Mouse (Mus musculus): ENCODE data around the gene Rasef. TPM values are rescaled to one million over a fixed set of nuclear protein-coding genes. Genes with fewer than 3 reads are reported as not detected.
"Not testable (repeated sequence)": the region's sequence is repeated elsewhere in the genome, so short reads cannot be mapped to it uniquely, and the experiment has no call there.

Rasef gene
- polyA plus RNA-seq, 1 experiment from 2014 or later, result 13.5 TPM

DNA sequence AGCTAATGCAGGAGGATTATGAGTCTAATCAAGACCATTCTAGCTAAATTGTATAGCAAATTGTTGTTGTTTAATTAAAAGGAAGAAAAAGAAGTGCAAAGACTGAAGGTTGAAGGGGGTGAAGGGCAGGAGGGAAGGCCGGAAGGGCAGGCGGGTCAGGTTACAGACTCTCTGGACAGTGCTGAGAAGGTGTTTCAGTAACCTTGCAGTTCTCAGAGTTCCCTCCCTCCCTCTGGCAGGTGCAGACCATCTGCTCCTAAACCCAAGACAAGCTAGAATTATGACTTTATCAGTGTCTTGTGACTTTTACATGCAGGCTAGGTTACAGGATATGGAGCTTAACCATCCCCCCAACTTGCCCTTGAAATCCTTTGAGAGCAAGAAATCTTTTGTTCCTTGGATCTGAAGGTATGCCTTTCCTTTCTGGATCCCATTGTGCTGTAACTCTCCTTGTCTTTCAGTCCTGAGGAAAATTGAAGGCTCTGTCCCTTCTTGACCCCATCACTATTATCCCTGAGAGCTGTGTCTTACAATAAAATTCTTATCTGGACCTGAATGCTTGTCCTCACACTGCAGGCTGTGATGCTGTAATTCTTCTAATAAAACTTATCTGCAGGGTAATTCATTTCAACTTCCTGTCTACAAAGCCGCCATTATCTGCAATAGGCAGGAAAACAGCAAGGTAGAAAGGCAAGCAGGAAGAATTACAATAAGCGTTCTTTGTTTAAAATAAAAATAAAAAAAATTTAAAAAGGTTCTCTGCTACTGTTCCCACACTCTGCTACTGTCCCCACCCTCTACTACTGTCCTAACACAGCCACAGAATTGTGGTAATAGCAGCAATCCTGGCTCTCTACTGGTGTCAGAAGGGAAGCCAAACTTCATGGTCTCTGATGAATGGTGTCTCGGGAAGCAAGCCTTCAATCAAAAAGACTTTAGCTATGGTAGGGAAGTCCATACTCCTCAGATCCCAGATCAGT lies 16.7 kb downstream of the Rasef start:
- Histone ChIP-seq H3K27me3 (ENCODE audit: control insufficient read depth, insufficient read depth, low read length) (no peaks in the 10 kb centered on the region), H3K9ac (ENCODE audit: low read depth, low read length) (no peak overlapping the region), H3K27ac (ENCODE audit: low read depth, low read length) (peak overlapping the region; percentile 48; the same call in 1 of the 2 replicates), H3K4me3 (ENCODE audit: low read length) (no peak overlapping the region), H3K4me1 (ENCODE audit: control insufficient read depth, insufficient read depth, low read length) (peaks cover 4% of the 10 kb centered on the region; the same call in 1 of the 2 replicates), H3K36me3 (ENCODE audit: control insufficient read depth, insufficient read depth, low read length) (no peaks in the 10 kb centered on the region), H3K9me3 (ENCODE audit: control insufficient read depth, low read length) (no peaks in the 10 kb centered on the region), H3K4me2 (replicated peaks; ENCODE audit: low read depth, low read length) (no peak overlapping the region)
- 38% methylated on average over 5 of the region's 5 CpGs for WGBS
- ATAC-seq (ENCODE audit: low FRiP score, low TSS enrichment), result peak; percentile 92

DNA sequence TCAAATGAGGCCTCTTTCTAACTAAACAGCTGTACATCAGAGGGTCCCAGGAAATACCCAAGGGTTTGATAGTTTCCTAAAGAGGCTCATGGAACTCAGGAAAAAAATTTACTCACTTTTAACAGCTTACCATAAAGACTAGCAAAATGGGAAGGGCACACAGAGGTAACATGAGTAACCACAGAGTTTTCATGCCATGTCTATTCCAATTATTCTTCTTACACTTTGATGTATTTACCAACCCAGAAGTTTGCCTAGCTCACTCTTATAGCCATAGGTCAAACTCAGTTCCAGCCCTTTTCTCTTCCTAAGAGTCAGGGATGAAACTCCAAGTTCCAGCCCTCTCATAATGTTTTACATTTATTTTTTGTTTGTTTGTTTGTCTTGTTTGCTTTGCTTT lies 18.8 kb downstream of the Rasef start:
- no peak overlapping the region for H3K27ac ChIP-seq (ENCODE audit: low read depth, low read length)

DNA sequence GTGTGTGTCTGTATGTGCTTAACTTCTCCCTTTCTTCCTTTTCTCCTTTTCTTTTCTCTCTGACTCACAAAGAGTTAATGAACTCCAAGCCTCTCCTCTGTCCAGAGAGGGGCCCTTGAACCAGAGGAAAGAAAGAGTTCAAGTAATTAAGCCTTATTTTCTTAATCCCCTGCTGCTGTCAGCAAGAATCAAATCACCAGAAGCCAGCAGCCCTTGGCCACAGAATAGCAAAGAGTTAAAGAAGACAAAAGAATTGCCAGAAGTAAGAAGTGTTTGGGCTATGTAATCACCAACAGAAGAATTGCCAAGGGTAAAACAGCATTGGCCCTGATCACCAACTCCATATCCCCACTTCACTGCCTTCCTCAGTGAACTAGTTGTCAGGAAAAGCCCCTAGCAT lies 20.2 kb downstream of the Rasef start:
- ATAC-seq (ENCODE audit: low FRiP score, low TSS enrichment), result no peak
- no peaks in the 10 kb centered on the region for H3K9me3 ChIP-seq (ENCODE audit: control insufficient read depth, low read length)
- peaks cover 4% of the 10 kb centered on the region; the same call in 1 of the 2 replicates for H3K4me1 ChIP-seq (ENCODE audit: control insufficient read depth, insufficient read depth, low read length)
- H3K4me3 ChIP-seq (ENCODE audit: low read length), result no peak overlapping the region
- H3K9ac ChIP-seq (ENCODE audit: low read depth, low read length), result no peak overlapping the region
- no peaks in the 10 kb centered on the region for H3K27me3 ChIP-seq (ENCODE audit: control insufficient read depth, insufficient read depth, low read length)
- H3K4me2 ChIP-seq (replicated peaks; ENCODE audit: low read depth, low read length), result no peak overlapping the region
- H3K27ac ChIP-seq (ENCODE audit: low read depth, low read length), result no peak overlapping the region
- H3K36me3 ChIP-seq (ENCODE audit: control insufficient read depth, insufficient read depth, low read length), result no peaks in the 10 kb centered on the region

More for the DNA sequence above, 18.8 kb downstream of the Rasef start:
- peaks cover 4% of the 10 kb centered on the region; the same call in 1 of the 2 replicates for H3K4me1 ChIP-seq (ENCODE audit: control insufficient read depth, insufficient read depth, low read length)
- H3K36me3 ChIP-seq (ENCODE audit: control insufficient read depth, insufficient read depth, low read length), result no peaks in the 10 kb centered on the region
- ATAC-seq (ENCODE audit: low FRiP score, low TSS enrichment), result no peak
- no peak overlapping the region for H3K4me3 ChIP-seq (ENCODE audit: low read length)
- H3K9ac ChIP-seq (ENCODE audit: low read depth, low read length), result no peak overlapping the region
- no peaks in the 10 kb centered on the region for H3K9me3 ChIP-seq (ENCODE audit: control insufficient read depth, low read length)
- no peaks in the 10 kb centered on the region for H3K27me3 ChIP-seq (ENCODE audit: control insufficient read depth, insufficient read depth, low read length)
- no peak overlapping the region for H3K4me2 ChIP-seq (replicated peaks; ENCODE audit: low read depth, low read length)

DNA sequence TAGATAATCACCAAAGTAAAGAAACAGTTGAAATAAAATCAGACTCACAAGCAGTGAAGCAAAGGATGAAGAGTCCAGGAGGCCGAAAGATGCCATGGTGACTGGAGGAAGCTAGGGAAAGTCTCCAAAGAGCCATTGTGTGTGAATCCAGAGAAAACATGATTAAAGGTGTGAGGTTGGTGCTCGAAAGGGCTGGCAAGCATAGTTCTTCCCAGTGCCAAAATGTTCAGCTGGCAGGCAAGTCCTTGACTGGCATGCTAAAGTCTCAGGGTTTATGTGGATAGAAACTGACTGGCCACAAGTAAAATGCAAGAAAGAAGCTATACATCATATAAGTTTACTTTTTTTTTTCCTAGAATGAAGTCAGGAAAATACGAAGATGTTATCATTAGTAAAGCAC lies 22.6 kb downstream of the Rasef start:
- no peak for ATAC-seq (ENCODE audit: low FRiP score, low TSS enrichment)
- no peaks in the 10 kb centered on the region for H3K27me3 ChIP-seq (ENCODE audit: control insufficient read depth, insufficient read depth, low read length)
- H3K9ac ChIP-seq (ENCODE audit: low read depth, low read length), result no peak overlapping the region
- H3K4me1 ChIP-seq (ENCODE audit: control insufficient read depth, insufficient read depth, low read length), result no peaks in the 10 kb centered on the region
- H3K4me3 ChIP-seq (ENCODE audit: low read length), result no peak overlapping the region
- H3K27ac ChIP-seq (ENCODE audit: low read depth, low read length), result no peak overlapping the region
- H3K36me3 ChIP-seq (ENCODE audit: control insufficient read depth, insufficient read depth, low read length), result no peaks in the 10 kb centered on the region
- no peak overlapping the region for H3K4me2 ChIP-seq (replicated peaks; ENCODE audit: low read depth, low read length)
- no peaks in the 10 kb centered on the region for H3K9me3 ChIP-seq (ENCODE audit: control insufficient read depth, low read length)
- WGBS, result 94% methylated on average over 3 of the region's 3 CpGs

DNA sequence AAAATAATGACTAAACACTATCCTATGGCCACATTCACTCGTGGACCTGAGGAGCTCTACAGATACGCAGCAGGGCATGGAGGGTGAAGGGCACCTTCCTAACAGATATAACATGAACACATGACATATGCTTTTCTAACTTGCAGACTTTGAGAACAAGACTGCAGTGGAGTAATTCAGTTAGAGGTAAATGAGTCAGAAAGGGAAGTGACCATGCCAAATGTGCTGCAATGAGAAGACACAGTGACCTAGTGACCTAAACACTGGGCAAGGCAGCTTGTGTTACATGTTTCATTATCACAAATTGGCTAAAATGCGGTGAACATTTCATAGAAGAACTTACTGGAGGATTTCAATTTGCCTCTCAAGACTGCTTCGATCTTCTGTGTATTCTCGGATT lies 42.6 kb downstream of the Rasef start:
- Histone ChIP-seq H3K4me2 (replicated peaks; ENCODE audit: low read depth, low read length) (no peak overlapping the region), H3K4me1 (ENCODE audit: control insufficient read depth, insufficient read depth, low read length) (no peaks in the 10 kb centered on the region), H3K4me3 (ENCODE audit: low read length) (no peak overlapping the region), H3K9ac (ENCODE audit: low read depth, low read length) (no peak overlapping the region), H3K9me3 (ENCODE audit: control insufficient read depth, low read length) (no peaks in the 10 kb centered on the region), H3K36me3 (ENCODE audit: control insufficient read depth, insufficient read depth, low read length) (no peaks in the 10 kb centered on the region), H3K27ac (ENCODE audit: low read depth, low read length) (no peak overlapping the region), H3K27me3 (ENCODE audit: control insufficient read depth, insufficient read depth, low read length) (no peaks in the 10 kb centered on the region)
- no peak for ATAC-seq (ENCODE audit: low FRiP score, low TSS enrichment)
- 90% methylated on average over 5 of the region's 5 CpGs for WGBS

DNA sequence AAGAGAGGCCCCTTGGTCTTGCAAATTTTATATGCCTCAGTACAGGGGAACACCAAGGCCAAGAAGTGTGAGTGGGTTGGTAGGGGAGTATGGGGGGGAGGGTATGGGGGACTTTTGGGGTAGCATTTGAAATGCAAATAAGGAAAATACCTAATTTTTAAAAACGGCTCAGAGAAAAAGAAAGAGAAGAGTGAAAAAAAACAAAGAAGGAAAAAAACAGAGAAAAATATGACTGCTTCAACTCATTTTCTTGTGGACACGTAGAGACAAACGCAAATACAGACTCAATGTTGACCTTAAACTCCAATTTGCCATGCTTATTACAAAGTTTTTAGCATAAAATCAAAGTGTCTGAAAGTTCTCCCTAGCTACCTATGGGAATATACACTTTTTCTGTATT lies 51.4 kb downstream of the Rasef start:
- WGBS, result 91% methylated on average over 3 of the region's 3 CpGs
- Histone ChIP-seq H3K9ac (ENCODE audit: low read depth, low read length) (no peak overlapping the region), H3K36me3 (ENCODE audit: control insufficient read depth, insufficient read depth, low read length) (no peaks in the 10 kb centered on the region), H3K9me3 (ENCODE audit: control insufficient read depth, low read length) (no peaks in the 10 kb centered on the region), H3K4me3 (ENCODE audit: low read length) (no peak overlapping the region), H3K4me1 (ENCODE audit: control insufficient read depth, insufficient read depth, low read length) (no peaks in the 10 kb centered on the region), H3K4me2 (replicated peaks; ENCODE audit: low read depth, low read length) (no peak overlapping the region), H3K27ac (ENCODE audit: low read depth, low read length) (no peak overlapping the region), H3K27me3 (ENCODE audit: control insufficient read depth, insufficient read depth, low read length) (no peaks in the 10 kb centered on the region)
- no peak for ATAC-seq (ENCODE audit: low FRiP score, low TSS enrichment)

DNA sequence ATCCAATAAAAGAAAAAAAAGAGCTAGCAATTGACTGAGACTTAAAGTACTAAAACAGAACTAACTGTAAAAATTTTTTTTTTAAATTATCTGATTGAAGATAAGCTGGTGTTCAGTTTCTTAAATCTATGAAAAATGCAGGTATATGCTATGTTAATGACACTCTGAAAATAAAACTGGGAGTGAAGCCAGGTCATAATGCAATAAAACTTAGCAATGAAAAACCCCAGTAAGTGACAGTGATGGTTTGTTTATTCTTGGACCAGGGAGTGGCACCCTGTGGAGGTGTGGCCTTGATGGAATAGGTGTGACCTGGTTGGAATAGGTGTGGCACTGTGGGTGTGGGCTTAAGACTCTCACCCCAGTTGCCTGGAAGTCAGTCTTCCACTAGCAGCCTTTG lies 71.0 kb downstream of the Rasef start:
- ATAC-seq (ENCODE audit: low FRiP score, low TSS enrichment), result no peak
- no peaks in the 10 kb centered on the region for H3K4me1 ChIP-seq (ENCODE audit: control insufficient read depth, insufficient read depth, low read length)
- H3K9ac ChIP-seq (ENCODE audit: low read depth, low read length), result no peak overlapping the region
- H3K4me2 ChIP-seq (replicated peaks; ENCODE audit: low read depth, low read length), result no peak overlapping the region
- H3K36me3 ChIP-seq (ENCODE audit: control insufficient read depth, insufficient read depth, low read length), result no peaks in the 10 kb centered on the region; the same call in 1 of the 2 replicates
- no peak overlapping the region for H3K27ac ChIP-seq (ENCODE audit: low read depth, low read length)
- no peak overlapping the region for H3K4me3 ChIP-seq (ENCODE audit: low read length)
- H3K9me3 ChIP-seq (ENCODE audit: control insufficient read depth, low read length), result no peaks in the 10 kb centered on the region
- no peaks in the 10 kb centered on the region for H3K27me3 ChIP-seq (ENCODE audit: control insufficient read depth, insufficient read depth, low read length)

DNA sequence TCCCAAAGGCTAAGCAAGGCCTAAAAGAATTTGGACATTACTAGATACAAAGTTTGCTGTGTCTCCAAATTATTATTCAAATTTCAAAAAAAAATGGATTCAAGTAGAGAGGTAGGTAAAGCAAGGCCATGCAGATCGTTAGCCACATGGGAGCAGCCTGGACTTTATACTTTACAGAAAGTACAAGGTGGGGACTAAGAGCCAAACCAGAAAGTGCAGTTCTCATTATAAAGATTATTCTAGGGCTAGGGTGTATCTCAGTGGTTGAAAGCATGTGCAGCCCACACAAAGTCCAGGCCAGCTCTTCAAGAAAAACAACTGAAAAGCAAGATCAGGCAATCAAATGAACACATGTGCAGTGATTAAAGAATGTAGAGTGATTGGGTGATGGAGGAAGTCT lies 72.0 kb downstream of the Rasef start:
- ATAC-seq (ENCODE audit: low FRiP score, low TSS enrichment), result no peak
- H3K9me3 ChIP-seq (ENCODE audit: control insufficient read depth, low read length), result no peaks in the 10 kb centered on the region
- H3K4me1 ChIP-seq (ENCODE audit: control insufficient read depth, insufficient read depth, low read length), result no peaks in the 10 kb centered on the region
- no peak overlapping the region for H3K4me3 ChIP-seq (ENCODE audit: low read length)
- H3K9ac ChIP-seq (ENCODE audit: low read depth, low read length), result no peak overlapping the region
- no peak overlapping the region for H3K4me2 ChIP-seq (replicated peaks; ENCODE audit: low read depth, low read length)
- H3K27ac ChIP-seq (ENCODE audit: low read depth, low read length), result no peak overlapping the region
- no peaks in the 10 kb centered on the region; the same call in 1 of the 2 replicates for H3K36me3 ChIP-seq (ENCODE audit: control insufficient read depth, insufficient read depth, low read length)
- 89% methylated on average over 1 of the region's 1 CpGs for WGBS
- H3K27me3 ChIP-seq (ENCODE audit: control insufficient read depth, insufficient read depth, low read length), result no peaks in the 10 kb centered on the region

DNA sequence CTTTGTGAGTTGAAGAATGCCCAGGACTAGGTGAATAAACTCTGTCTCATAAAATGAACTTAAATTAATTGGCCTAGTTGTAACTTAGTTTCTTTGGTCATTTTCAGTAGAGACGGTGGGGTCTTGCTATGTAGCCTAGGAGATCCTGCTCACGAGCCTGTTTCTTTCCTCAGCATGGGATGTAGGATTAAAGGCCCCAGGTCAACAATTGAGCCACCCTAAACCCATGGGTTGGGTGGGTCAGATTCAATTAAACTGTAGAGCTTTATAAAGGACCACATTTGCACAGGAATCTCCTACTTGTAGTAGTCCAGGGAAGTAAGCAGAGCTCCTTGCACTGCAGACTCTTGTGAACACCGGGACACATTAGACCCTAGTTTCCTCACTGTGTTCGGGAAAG lies 107.6 kb downstream of the Rasef start, which contains the start of gene Gm428:
Gene Gm428, plus strand, starts transcription at position 301 of the 400 bp plus-strand sequence.
- not testable (repeated sequence) for ATAC-seq (ENCODE audit: low FRiP score, low TSS enrichment); H3K9ac ChIP-seq (ENCODE audit: low read depth, low read length); H3K27me3 ChIP-seq (ENCODE audit: control insufficient read depth, insufficient read depth, low read length); H3K27ac ChIP-seq (ENCODE audit: low read depth, low read length); H3K9me3 ChIP-seq (ENCODE audit: control insufficient read depth, low read length); H3K36me3 ChIP-seq (ENCODE audit: control insufficient read depth, insufficient read depth, low read length); H3K4me1 ChIP-seq (ENCODE audit: control insufficient read depth, insufficient read depth, low read length); H3K4me2 ChIP-seq (replicated peaks; ENCODE audit: low read depth, low read length); H3K4me3 ChIP-seq (ENCODE audit: low read length)
- no CpG with 5 or more reads among the region's 4 CpGs for WGBS
